Mouse (Mus musculus) E14TG2a.4 (cell line): ENCODE data around the gene Ap2a2.
A peak's percentile ranks its signal among the peaks of the same experiment; 100 is the strongest.

Experiments used
- H3K27me3 ChIP-seq: 2 replicates; pipeline ENCODE4 v1.6.1; 2014; ENCODE audit warnings: low read length, control low read depth; ENCODE audit not compliant: insufficient read depth
- H3K36me3 ChIP-seq: 2 replicates; pipeline ENCODE4 v1.6.1; 2014; ENCODE audit warnings: low read length, control low read depth; ENCODE audit not compliant: insufficient read depth
- H3K4me1 ChIP-seq: replicated peaks from 2 replicates; pipeline ENCODE4 v1.6.1; 2014; ENCODE audit warnings: low read depth, low read length, control low read depth
- H3K4me3 ChIP-seq: replicated peaks from 2 replicates; pipeline ENCODE4 v1.5.1; 2014; ENCODE audit warnings: mild to moderate bottlenecking, low read length
- H3K9me3 ChIP-seq: 2 replicates; pipeline ENCODE4 v1.6.1; 2014; ENCODE audit warnings: low read length, control low read depth
- CTCF ChIP-seq: conservative IDR thresholded peaks from 2 replicates; pipeline ENCODE4 v1.5.1; 2014; ENCODE audit warnings: low read length
- NANOG ChIP-seq: IDR thresholded peaks from 2 replicates; pipeline ENCODE4 v1.6.1; 2014; ENCODE audit warnings: borderline replicate concordance, low read length, mixed read lengths
- POU5F1 ChIP-seq: IDR thresholded peaks from 2 replicates; pipeline ENCODE4 v1.6.1; 2014; ENCODE audit warnings: low read length, borderline replicate concordance

Gene Ap2a2

DNA sequence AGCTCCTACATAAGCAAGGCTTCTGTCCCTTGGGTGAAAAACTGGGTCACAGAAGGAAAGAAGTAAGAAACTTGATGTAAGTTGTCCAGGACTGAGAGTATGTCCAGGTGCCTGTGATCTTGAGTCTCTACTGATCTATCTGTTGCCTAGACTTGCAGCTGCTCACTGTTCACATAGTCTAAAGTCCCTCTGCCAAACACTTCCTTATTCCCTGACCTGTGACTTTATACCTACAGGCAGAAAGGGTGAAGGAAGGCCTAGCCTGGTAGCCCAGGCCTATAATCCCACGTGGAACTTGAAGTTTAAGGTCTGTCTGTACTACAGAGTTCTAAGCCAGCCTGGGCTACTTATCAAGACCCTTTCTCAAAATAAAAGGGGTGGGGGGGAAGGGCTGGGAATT, 26.4 kb upstream of the Ap2a2 start:
- Histone ChIP-seq H3K4me1 (peaks cover 21% of the 10 kb centered on the region), H3K4me3 (no peak overlapping the region), H3K9me3 (no peaks in the 10 kb centered on the region), H3K27me3 (no peaks in the 10 kb centered on the region), H3K36me3 (peaks cover 9% of the 10 kb centered on the region)
- no peak for TF ChIP-seq NANOG
- TF ChIP-seq POU5F1 = no peak
- TF ChIP-seq CTCF = no peak

- peaks cover 29% of the 10 kb centered on the region for H3K4me1 ChIP-seq
- H3K9me3 ChIP-seq = no peaks in the 10 kb centered on the region
- peaks cover 4% of the 10 kb centered on the region; the same call in 1 of the 2 replicates for H3K27me3 ChIP-seq
- no peaks in the 10 kb centered on the region for H3K36me3 ChIP-seq
- peak overlapping the region; percentile 93 for H3K4me3 ChIP-seq
- TF ChIP-seq CTCF (no peak), NANOG (no peak), POU5F1 (no peak)
Observed at GRCm38 (mm10) chr7:141538852-141539555, 23.0 kb upstream of the Ap2a2 start.

GRCm38 (mm10) chr7:141539556-141540311, 22.2 kb upstream of the Ap2a2 start, which contains the start of gene Chid1:
TSS of gene Chid1 (minus strand) at chr7:141539857.
- peaks cover 4% of the 10 kb centered on the region; the same call in 1 of the 2 replicates for H3K27me3 ChIP-seq
- no peaks in the 10 kb centered on the region for H3K36me3 ChIP-seq
- H3K4me1 ChIP-seq = peaks cover 29% of the 10 kb centered on the region
- TF ChIP-seq CTCF (no peak), POU5F1 (no peak), NANOG (0 out of 2 replicates have a peak, but pooled peaks have one; percentile 12)
- H3K9me3 ChIP-seq = no peaks in the 10 kb centered on the region
- H3K4me3 ChIP-seq = peak within 1 kb of the TSS; percentile 93

DNA sequence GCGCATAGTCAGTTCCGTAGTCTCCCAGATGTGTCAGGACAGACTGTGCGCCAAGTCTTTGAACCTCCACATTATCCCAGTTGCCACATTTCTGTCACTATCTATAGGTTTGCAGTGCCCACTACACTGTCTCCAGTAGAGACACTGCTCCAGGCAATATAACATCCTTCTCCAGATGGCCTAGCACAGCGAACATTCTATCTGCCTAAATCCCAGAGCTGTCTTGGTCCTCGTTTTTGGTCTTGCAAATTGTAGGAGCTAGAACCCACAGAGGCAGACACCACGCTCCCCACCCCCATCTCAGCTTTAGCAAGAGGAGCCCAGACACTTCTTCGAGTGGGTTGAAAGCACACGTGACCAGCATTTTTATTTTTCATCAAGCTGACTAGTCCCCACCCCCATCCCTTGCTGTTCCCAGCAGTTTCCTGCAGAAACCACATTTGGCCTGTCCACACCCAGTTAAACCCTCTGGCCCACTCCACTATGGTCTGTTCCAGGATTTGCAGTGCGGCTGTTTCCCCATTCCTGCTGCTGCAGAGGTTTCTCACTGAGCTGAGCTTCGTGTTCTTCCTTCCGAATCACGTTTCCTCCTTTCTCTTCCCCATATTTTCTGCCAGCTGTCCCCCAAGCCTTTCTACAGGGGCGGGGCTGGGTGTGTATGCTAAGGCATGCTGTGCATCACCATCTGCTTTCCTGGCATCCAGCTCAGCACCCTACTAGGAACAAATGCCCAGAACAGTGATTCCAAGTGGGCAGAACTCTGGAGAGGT, 21.5 kb upstream of the Ap2a2 start:
- peaks cover 29% of the 10 kb centered on the region for H3K4me1 ChIP-seq
- H3K9me3 ChIP-seq = no peaks in the 10 kb centered on the region
- H3K4me3 ChIP-seq = peak overlapping the region; percentile 93
- TF ChIP-seq POU5F1 = no peak
- TF ChIP-seq NANOG = no peak
- no peak for TF ChIP-seq CTCF
- peaks cover 4% of the 10 kb centered on the region; the same call in 1 of the 2 replicates for H3K27me3 ChIP-seq
- H3K36me3 ChIP-seq = no peaks in the 10 kb centered on the region

- no peak for TF ChIP-seq POU5F1
- TF ChIP-seq NANOG = no peak
- TF ChIP-seq CTCF = no peak
- Histone ChIP-seq H3K36me3 (no peaks in the 10 kb centered on the region), H3K27me3 (peaks cover 4% of the 10 kb centered on the region; the same call in 1 of the 2 replicates), H3K4me1 (peaks cover 29% of the 10 kb centered on the region), H3K4me3 (no peak overlapping the region), H3K9me3 (no peaks in the 10 kb centered on the region)
Observed at GRCm38 (mm10) chr7:141541681-141542080, 20.3 kb upstream of the Ap2a2 start.

- Histone ChIP-seq H3K4me1 (peaks cover 29% of the 10 kb centered on the region), H3K9me3 (no peaks in the 10 kb centered on the region), H3K36me3 (no peaks in the 10 kb centered on the region), H3K4me3 (no peak overlapping the region), H3K27me3 (peaks cover 7% of the 10 kb centered on the region)
- TF ChIP-seq POU5F1 = no peak
- no peak for TF ChIP-seq CTCF
- TF ChIP-seq NANOG = no peak
Observed at GRCm38 (mm10) chr7:141542588-141542987, 19.4 kb upstream of the Ap2a2 start.

DNA sequence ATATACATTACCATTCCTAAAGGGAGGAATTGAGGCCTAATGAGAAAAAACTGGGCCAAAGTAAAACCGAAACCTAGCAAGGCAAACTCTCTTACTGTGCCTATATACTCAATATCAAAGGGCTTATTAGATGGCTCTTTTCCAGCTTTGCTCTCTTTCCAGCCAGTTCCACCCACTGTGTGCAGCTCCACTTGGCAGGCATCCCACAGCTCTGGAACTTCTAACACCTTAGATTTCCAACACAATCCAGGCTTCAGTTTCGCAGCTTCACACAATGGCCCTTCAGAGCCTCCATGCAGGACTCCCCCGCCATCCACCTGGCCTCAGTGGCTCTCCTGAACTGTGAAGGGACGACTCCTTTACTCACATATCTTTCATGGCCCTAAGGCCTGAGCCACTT, 17.3 kb upstream of the Ap2a2 start:
- no peak for TF ChIP-seq NANOG
- no peak for TF ChIP-seq POU5F1
- no peak for TF ChIP-seq CTCF
- H3K4me1 ChIP-seq = peaks cover 16% of the 10 kb centered on the region
- peaks cover 7% of the 10 kb centered on the region for H3K27me3 ChIP-seq
- no peaks in the 10 kb centered on the region for H3K9me3 ChIP-seq
- H3K4me3 ChIP-seq = no peak overlapping the region
- no peaks in the 10 kb centered on the region for H3K36me3 ChIP-seq

- Histone ChIP-seq H3K4me1 (no peaks in the 10 kb centered on the region), H3K27me3 (peaks cover 3% of the 10 kb centered on the region; the same call in 1 of the 2 replicates), H3K9me3 (no peaks in the 10 kb centered on the region), H3K36me3 (no peaks in the 10 kb centered on the region), H3K4me3 (no peak overlapping the region)
- TF ChIP-seq NANOG = no peak
Observed at GRCm38 (mm10) chr7:141549432-141550061, 12.4 kb upstream of the Ap2a2 start.
